Mouse (Mus musculus) erythroblast, embryonic 14.5 days (primary cell): Measurements from ENCODE around the gene Edc4.

Experiments
- GATA1 ChIP-seq: IDR thresholded peaks from 2 replicates; pipeline ENCODE4 v1.6.1; 2012; ENCODE audit warnings: low read length, inconsistent platforms, mixed read lengths
- TAL1 ChIP-seq: IDR thresholded peaks from 3 replicates; pipeline ENCODE4 v1.6.1; 2012; ENCODE audit warnings: low read length, inconsistent platforms, mixed read lengths

DNA sequence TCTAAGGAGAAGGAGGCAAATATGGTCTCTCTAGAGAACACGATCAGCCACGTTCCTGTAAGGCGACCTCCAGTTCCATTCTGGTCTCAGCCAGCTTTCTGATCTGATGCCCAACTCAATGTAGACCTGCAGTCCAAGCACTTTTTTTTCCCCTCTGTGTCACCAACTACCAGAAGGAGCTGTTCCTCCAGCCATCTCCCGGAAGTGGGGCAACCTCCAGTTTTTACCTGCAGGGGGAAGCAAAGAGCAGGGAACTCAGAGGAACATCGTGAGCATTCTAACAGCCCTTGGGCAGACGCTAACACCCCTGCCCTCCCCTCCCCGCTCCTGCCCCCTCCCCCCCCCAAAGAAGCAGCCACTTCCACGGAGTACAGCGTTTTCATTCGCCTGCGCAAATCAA, 45.4 kb upstream of the Edc4 start:
- TF ChIP-seq TAL1 (no peak), GATA1 (no peak)
